Mouse (Mus musculus) liver, embryonic 16.5 days (tissue): ENCODE data around the gene Fcor. TPM values are rescaled to one million over a fixed set of nuclear protein-coding genes. Genes with fewer than 3 reads are reported as not detected.

Experiments used
- ATAC-seq: fragments of 200-750 bp; cut with Nextera tagmentation; 2 replicates; pipeline ENCODE4 v1.8.0; 2017; ENCODE audit warnings: low read depth, mild to moderate bottlenecking, moderate number of reproducible peaks, moderate library complexity
- H3K27ac ChIP-seq: fragments of 300-500 bp; sonication (generic); 2 replicates; pipeline ENCODE4 v1.5.1; 2014; ENCODE audit warnings: mild to moderate bottlenecking, low read length
- H3K27me3 ChIP-seq: fragments of 300-500 bp; sonication (generic); 2 replicates; pipeline ENCODE4 v1.6.1; 2014; ENCODE audit warnings: low read depth, low read length, mixed read lengths; ENCODE audit not compliant: control insufficient read depth, insufficient read depth
- H3K36me3 ChIP-seq: fragments of 300-500 bp; sonication (generic); 2 replicates; pipeline ENCODE4 v1.6.1; 2014; ENCODE audit warnings: mild to moderate bottlenecking; ENCODE audit not compliant: control insufficient read depth, insufficient read depth
- H3K4me1 ChIP-seq: fragments of 300-500 bp; sonication (generic); 2 replicates; pipeline ENCODE4 v1.6.1; 2014; ENCODE audit warnings: low read depth, low read length, mixed read lengths; ENCODE audit not compliant: control insufficient read depth
- H3K4me2 ChIP-seq: fragments of 300-500 bp; sonication (generic); 2 replicates; pipeline ENCODE4 v1.6.1; 2014; ENCODE audit warnings: low read depth, low read length, mixed read lengths
- H3K4me3 ChIP-seq: fragments of 300-500 bp; sonication (generic); 2 replicates; pipeline ENCODE4 v1.5.1; 2014; ENCODE audit warnings: low read depth, mild to moderate bottlenecking, low read length
- H3K9ac ChIP-seq: fragments of 300-500 bp; sonication (generic); 2 replicates; pipeline ENCODE4 v1.6.1; 2014; ENCODE audit warnings: low read depth, low read length
- H3K9me3 ChIP-seq: fragments of 300-500 bp; sonication (generic); replicated peaks from 2 replicates; pipeline ENCODE4 v1.6.1; 2016; ENCODE audit warnings: low read length; ENCODE audit not compliant: control insufficient read depth
- WGBS: fragments of 180-500 bp; shearing (Covaris S2); extraction: QIAGEN DNeasy Blood & Tissue Kit; methylation state at CpG from one replicate; pipeline ENCODE4 v1.1.7; 2014; ENCODE audit not compliant: insufficient replicate concordance; 5-methylcytosine and 5-hydroxymethylcytosine counted together
- polyA plus RNA-seq: library from polyadenylated mRNA; unstranded; fragments of >200 nt; fragmentation: Nextera tagmentation; extraction: Ambion mirVana; gene quantifications from 2 replicates; pipeline ENCODE4 v1.2.1, GENCODE M21; 2015

Fcor gene
- polyA plus RNA-seq, 1 experiment from 2014 or later = 4.0 TPM

DNA sequence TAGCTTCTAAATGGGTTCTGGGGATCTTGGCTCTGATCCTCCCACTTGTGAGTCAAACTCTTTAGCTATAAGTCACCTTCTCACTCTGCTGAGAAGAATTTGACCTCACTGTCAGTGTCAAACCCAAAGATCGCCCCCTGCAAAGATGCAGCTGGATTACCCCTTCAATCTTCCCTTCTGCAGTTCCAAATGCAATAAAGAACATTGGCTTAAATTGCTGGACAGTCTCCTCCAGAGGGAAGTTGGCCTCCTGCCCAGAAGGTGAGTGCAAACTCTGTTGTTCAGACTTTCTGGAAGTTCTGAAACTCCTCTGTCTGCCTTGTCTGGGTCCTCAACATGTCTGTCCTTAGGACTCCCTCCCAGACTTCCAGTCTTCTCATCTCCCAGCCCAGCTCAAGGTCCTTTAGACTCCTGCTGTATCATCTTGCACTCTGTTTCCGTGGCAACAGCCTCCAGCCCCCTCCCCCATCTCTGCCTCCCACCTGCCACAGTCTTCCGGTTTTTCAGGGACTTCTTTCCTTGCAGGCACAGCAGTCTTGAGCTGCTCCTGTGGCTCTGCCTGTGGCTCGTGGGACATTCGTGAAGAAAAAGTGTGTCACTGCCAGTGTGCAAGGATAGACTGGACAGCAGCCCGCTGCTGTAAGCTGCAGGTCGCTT is 15.3 kb downstream of the Fcor start:
- no peak for ATAC-seq
- Histone ChIP-seq H3K4me3 (no peak overlapping the region), H3K36me3 (no peaks in the 10 kb centered on the region), H3K9ac (no peak overlapping the region), H3K4me1 (no peaks in the 10 kb centered on the region), H3K9me3 (no peaks in the 10 kb centered on the region), H3K4me2 (no peak overlapping the region), H3K27ac (no peak overlapping the region), H3K27me3 (no peaks in the 10 kb centered on the region)
- 21% methylated on average over 7 of the region's 7 CpGs for WGBS

DNA sequence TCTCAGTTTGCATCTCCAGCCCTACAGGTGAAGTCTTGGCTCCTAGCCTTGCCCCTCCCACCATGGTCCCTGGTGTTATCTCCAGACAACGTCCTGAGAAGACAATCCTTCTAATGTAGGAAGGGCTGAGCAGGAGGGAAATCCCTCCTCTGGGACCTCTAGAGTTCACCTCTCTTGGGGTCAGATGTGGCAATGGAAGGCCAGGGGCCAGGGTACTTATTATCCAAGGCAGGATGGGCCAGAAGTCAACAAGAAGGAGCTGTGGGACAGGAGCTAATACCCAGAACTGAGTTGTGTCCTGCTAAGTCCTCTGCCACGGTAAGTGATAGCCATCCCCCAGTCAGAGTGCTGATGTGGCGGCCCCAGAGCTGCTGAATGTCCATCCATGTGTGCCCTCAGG is 16.6 kb downstream of the Fcor start, which contains the start of gene Retn:
Gene Retn (plus strand): TSS at position 245 of the 400 bp plus-strand sequence.
- no peak within 1 kb of the TSS for H3K27ac ChIP-seq
- H3K4me2 ChIP-seq = no peak within 1 kb of the TSS
- H3K27me3 ChIP-seq = no peaks in the 10 kb centered on the region
- no peak for ATAC-seq
- no peaks in the 10 kb centered on the region for H3K9me3 ChIP-seq
- H3K36me3 ChIP-seq = no peaks in the 10 kb centered on the region
- no peak within 1 kb of the TSS for H3K4me3 ChIP-seq
- H3K9ac ChIP-seq = no peak within 1 kb of the TSS
- H3K4me1 ChIP-seq = no peaks in the 10 kb centered on the region
- 58% methylated on average over 3 of the region's 3 CpGs for WGBS

- ATAC-seq = no peak
These were observed 17.2 kb downstream of the Fcor start for GRCm38 (mm10) chr8:3654726-3655508.

GRCm38 (mm10) chr8:3652845-3653244 is 19.3 kb downstream of the Fcor start:
- no peak overlapping the region for H3K4me2 ChIP-seq
- no peak overlapping the region for H3K27ac ChIP-seq
- H3K27me3 ChIP-seq = no peaks in the 10 kb centered on the region
- H3K36me3 ChIP-seq = no peaks in the 10 kb centered on the region
- ATAC-seq = no peak
- no peaks in the 10 kb centered on the region for H3K4me1 ChIP-seq
- H3K9ac ChIP-seq = no peak overlapping the region
- H3K4me3 ChIP-seq = no peak overlapping the region
- H3K9me3 ChIP-seq = no peaks in the 10 kb centered on the region
- WGBS = 29% methylated on average over 3 of the region's 3 CpGs

More at GRCm38 (mm10) chr8:3654726-3655508, 17.2 kb downstream of the Fcor start:
- 68% methylated on average over 11 of the region's 11 CpGs for WGBS
- Histone ChIP-seq H3K36me3 (no peaks in the 10 kb centered on the region), H3K4me3 (no peak overlapping the region), H3K9ac (no peak overlapping the region), H3K4me1 (no peaks in the 10 kb centered on the region), H3K27ac (no peak overlapping the region), H3K9me3 (no peaks in the 10 kb centered on the region), H3K27me3 (no peaks in the 10 kb centered on the region), H3K4me2 (no peak overlapping the region)

- Histone ChIP-seq H3K27ac (no peak overlapping the region), H3K4me1 (no peaks in the 10 kb centered on the region; the same call in 1 of the 2 replicates), H3K4me3 (no peak overlapping the region), H3K36me3 (no peaks in the 10 kb centered on the region), H3K9me3 (no peaks in the 10 kb centered on the region), H3K4me2 (peak overlapping the region; percentile 10; the same call in 1 of the 2 replicates), H3K9ac (no peak overlapping the region), H3K27me3 (no peaks in the 10 kb centered on the region)
- no peak for ATAC-seq
- WGBS = 33% methylated on average over 1 of the region's 1 CpGs
These were observed 23.2 kb downstream of the Fcor start for GRCm38 (mm10) chr8:3648990-3649389.

GRCm38 (mm10) chr8:3648268-3648667 is 23.9 kb downstream of the Fcor start:
- Histone ChIP-seq H3K36me3 (no peaks in the 10 kb centered on the region), H3K27ac (peak overlapping the region; percentile 37; the same call in 1 of the 2 replicates), H3K9me3 (no peaks in the 10 kb centered on the region), H3K9ac (no peak overlapping the region), H3K27me3 (no peaks in the 10 kb centered on the region), H3K4me1 (no peaks in the 10 kb centered on the region; the same call in 1 of the 2 replicates), H3K4me2 (no peak overlapping the region), H3K4me3 (no peak overlapping the region)
- no peak for ATAC-seq
- 26% methylated on average over 2 of the region's 2 CpGs for WGBS

- ATAC-seq = no peak
- WGBS = 51% methylated on average over 4 of the region's 4 CpGs
- no peaks in the 10 kb centered on the region for H3K27me3 ChIP-seq
- no peaks in the 10 kb centered on the region for H3K9me3 ChIP-seq
- H3K27ac ChIP-seq = peak overlapping the region; percentile 37; the same call in 1 of the 2 replicates
- no peaks in the 10 kb centered on the region; the same call in 1 of the 2 replicates for H3K4me1 ChIP-seq
- no peak overlapping the region for H3K4me3 ChIP-seq
- no peak overlapping the region for H3K9ac ChIP-seq
- no peak overlapping the region for H3K4me2 ChIP-seq
- no peaks in the 10 kb centered on the region for H3K36me3 ChIP-seq
These were observed 24.6 kb downstream of the Fcor start for GRCm38 (mm10) chr8:3647561-3647960.

- 61% methylated on average over 6 of the region's 6 CpGs for WGBS
- H3K4me3 ChIP-seq = no peak overlapping the region
- H3K4me2 ChIP-seq = no peak overlapping the region
- no peak for ATAC-seq
- no peaks in the 10 kb centered on the region for H3K36me3 ChIP-seq
- H3K9me3 ChIP-seq = no peaks in the 10 kb centered on the region
- no peak overlapping the region for H3K9ac ChIP-seq
- H3K4me1 ChIP-seq = no peaks in the 10 kb centered on the region; the same call in 1 of the 2 replicates
- H3K27me3 ChIP-seq = no peaks in the 10 kb centered on the region
- no peak overlapping the region for H3K27ac ChIP-seq
These were observed 25.2 kb downstream of the Fcor start for GRCm38 (mm10) chr8:3646824-3647531.
